Mouse (Mus musculus) adrenal gland, adult 2 months (tissue): ENCODE data around the gene Gfy. TPM values are rescaled to one million over a fixed set of nuclear protein-coding genes. Genes with fewer than 3 reads are reported as not detected.

Experiments used
- DNase-seq: peaks from one replicate; pipeline ENCODE4 v3.0.0; 2021
- long read RNA-seq: library from polyadenylated mRNA; stranded (forward); transcript quantifications from one replicate; pipeline ENCODE4 v2.0.0, GENCODE M21; 2021
- polyA plus RNA-seq: library from polyadenylated mRNA; depleted of rRNA; stranded (reverse); fragments of >200 nt; gene quantifications from 2 replicates; pipeline ENCODE4 v1.2.3, GENCODE M21; 2012; rRNA removed
- total RNA-seq, 2 experiments: library from RNA; stranded (reverse); gene quantifications; 2 replicates each; pipeline ENCODE4 v1.2.3; 2021

Gene Gfy
- not detected for total RNA-seq
- polyA plus RNA-seq: not detected in 2 replicates
- long read RNA-seq: 0 reads

DNA sequence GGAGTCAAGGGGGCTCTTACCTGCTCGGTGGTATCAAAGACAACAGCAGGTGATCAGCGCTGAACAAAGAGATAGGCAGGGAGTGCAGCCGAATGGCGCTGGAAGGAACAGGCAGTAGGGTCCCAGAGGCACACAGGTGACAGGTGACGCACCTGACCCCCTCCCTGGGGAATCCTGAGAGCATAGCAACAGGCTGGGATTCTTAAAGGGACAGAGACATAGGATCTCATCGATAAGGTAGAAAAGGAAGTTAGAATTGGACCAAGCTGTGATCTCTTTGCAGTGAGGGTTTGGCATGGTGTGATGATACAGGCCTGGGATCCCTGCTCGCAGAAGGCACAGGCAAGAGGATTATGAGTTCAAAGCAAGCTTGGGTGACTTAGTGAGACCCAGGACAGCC, at the start of gene Gfy:
Gene Gfy, minus strand, starts transcription at position 101 of the 400 bp plus-strand sequence.
- no peak for DNase-seq

DNA sequence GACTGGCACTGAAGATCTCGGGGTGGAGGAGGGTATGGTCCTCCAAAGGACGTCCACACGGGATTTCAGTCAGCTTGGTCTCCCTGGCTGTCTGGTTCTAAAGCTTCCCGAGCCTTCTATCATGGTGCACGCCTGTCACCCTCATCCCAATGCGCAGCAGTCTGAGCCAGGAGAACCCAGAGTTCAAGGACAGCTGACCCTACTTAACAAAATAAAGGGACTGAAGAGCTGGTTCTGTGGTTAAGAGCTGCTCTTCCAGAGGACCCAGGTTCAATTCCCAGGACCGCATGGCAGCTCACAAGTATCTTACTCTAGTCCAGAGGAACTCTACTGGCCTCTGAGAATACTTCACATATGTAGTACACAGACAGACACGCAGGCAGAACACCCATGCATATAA, 49.7 kb upstream of the Gfy start:
- no peak for DNase-seq

DNA sequence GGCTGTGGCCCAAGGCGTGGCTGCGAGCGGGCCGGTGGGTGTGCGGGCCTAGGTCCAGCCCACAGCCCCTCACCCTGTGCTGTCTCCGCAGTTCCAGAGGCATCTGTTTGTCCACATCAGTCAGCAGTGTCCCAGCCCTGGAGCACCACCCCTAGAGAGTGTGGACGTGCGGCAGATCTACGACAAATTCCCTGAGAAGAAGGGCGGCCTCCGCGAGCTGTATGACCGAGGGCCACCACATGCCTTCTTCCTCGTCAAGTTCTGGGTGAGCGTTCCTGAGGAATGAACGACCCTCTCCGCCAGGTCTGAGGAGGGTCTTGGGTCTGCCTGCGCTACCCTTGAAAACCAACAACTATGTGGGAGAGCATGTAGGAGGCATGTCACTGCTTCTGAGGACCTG, 49.2 kb upstream of the Gfy start:
- no peak for DNase-seq

DNA sequence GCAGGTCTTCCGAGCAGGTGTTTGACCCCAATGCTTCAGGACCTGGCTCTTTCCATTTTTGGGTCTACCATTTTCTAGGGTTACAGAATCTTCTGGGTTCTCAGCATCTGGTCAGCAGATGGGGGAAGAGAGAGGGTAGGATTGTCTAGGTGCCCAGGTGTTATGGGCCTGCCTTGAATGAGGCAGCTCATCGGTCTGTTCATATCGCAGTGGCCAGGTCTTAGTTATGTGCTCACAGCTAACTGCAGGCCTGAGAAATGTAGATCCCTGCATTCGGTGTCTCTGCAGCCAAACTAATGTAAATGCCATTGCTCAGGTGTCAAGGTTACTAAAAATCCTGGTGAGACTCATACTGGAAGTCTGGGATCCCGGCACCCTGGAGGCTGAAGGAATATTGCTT, 47.1 kb upstream of the Gfy start:
- no peak for DNase-seq

DNA sequence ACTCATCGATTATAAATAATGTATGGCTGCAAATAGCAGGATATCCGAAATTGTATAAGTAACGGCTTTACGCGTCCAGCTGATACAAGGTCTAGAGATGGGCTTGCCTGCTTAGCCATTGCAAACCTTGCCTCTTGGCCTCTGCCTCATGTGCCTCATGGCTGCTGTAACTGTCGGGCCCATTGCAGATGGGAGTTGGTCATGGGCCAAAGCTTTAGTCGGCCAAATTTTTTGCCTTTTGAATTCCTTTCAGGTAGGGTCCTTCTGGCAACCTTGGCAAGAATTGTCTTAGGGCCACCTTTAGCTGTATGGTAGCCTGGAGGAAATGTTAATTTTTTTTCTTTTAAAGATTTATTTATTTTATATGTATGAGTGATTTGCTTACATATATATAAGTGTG, 45.5 kb upstream of the Gfy start:
- no peak for DNase-seq

DNA sequence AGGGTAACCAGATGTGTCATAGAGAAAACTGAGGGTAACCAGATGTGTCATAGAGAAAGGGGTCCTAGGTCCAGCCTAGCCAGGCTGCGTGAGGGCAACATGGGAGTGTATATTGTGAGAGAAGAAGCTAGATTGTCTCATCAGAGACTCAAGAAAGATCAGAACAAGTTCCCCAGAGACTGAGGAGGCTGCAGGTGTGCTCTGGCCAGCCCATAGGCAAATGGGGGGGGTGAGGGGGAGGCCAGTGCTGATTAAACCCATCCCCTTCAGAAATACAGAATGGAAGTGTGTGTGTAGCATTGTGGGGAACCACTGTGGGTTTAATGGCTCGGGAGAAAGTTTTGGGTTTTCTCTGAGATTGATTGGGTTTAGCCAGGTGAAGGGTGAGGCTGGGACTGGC, 42.3 kb upstream of the Gfy start:
- DNase-seq: no peak

DNA sequence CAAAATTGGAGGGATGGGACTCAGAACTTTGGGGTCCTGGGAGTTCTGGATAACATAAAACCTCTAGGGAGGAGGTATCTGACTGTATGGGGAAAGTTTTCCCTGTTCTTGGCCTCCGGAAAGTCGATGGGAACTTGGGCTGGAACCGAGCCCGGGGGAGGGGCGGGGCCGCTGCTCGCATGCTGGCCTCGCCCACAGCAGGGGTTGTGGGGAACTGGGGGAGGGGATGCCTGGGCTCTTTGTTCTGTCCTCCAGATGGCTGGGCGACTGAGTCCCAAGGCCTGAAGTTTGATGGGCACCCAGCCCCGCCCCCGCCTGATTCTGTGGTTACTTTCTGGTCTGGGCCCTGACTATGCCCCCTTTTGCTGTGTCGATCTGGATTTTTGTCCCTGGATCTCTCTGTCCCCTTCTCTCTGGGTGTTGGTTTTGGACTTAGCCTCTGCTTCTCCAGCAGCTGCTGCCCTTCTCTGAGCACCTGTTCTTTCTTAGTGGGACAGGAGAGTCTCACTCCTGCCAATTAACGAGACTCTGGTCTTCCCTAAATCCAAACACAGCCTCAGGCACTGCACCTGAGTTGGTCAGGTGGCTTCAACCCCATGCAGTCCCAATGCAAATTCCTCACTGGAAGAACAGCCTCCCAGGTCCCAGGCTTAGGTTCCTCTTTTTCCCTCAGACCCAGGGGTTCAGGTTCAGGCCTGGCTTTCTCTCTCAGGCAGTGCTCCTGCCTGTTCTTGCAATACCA, 37.2 kb upstream of the Gfy start:
- peak; percentile 65 for DNase-seq

DNA sequence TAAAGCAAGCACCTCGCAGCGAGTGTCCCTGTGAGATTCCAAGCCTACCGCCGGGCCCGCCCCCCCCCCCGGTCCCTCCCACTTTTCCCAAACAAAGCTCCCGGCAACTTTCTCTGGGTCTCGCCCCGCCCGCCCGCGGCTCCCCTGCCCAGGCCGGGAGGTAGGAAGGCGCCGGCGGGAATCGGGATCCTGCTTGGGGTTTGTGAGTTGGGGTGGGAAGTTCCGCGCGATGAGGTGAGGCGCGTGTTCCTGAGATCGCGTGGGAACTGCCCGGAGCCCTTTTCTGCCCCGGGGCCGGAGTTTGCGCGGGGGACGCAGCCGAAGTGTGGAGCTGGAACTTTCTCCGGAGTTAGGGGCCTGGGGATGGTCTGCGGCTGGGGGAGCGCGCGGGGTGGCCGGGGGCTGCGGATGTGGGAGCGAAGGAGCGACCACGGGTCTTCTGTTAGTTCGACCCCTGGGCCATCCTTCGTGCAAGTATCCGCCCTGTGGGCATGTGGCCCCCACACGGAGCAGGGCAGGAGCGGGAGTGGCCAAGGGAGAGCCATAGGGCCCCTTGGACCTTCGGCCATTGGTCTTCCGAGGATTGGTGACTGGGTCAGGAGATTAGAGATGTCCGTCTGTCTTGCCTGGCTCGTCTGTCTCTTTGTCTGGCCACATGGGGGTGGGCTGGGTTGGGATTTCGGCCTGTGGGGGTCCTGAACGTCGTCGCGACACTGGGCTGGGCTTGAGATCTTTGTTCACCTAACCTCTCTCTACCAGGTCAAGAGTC, 36.5 kb upstream of the Gfy start, which contains the start of gene Tead2:
Gene Tead2, plus strand, starts transcription at position 81 of the 769 bp plus-strand sequence.
- peak; percentile 61 for DNase-seq

DNA sequence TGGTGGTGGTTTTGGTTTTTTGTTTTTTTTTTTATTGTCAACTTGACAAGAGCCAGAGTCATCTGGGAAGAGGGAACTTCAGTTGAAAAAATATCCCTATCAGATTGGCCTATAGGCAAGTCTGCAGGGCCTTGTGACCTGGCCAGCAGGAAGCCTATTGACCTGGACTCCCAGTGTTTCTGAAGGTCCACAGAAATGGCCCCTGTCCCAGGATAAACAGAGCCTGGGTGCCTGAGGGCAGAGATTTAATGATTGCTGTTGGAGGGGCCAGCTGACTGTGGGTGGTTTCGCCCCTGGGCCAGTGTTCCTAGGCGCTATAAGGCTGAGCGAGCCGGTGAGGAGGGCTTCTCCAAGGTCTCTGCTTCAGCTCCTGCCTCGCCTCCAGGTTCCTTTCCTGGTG, 34.3 kb upstream of the Gfy start:
- DNase-seq: no peak

DNA sequence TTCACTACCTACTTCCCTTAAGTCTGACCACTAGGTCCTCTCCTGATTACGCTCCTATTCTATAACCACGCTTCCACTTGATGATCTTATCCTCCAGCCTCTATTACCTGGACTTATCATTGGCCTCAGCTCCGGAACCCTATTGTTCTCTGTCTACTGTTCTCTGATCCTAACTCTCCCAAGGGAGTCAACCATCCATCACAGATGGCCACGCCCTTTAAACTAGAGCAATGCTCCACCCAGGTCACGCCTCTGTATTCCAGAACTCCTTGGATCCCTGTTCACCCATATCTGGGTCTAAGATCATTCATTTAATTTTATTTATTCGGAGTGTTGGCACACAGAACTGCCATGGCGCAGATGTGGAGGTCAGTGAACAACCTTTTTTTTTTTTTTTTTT, 33.0 kb upstream of the Gfy start:
- no peak for DNase-seq

DNA sequence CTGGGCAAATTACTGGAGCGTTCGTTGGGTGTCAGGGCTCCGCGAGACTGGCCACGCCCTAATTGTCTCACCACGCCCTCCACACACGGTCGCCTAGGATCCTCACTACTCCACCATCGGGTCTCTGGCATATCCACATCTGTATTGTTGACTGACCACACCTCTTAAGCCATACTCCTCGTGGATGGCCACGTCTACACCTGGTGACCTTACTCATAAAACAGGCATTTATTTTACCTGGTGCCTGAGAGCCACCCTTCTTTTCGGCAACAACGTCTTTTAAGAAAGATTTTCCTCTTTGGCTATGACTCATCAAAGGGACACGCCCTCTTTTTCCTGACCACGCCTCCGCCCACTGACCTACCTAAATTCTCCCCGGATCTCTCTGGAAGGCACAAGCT, 32.5 kb upstream of the Gfy start, which contains the start of gene Dkkl1:
Gene Dkkl1, minus strand, starts transcription at position 297 of the 401 bp plus-strand sequence.
- DNase-seq: no peak

DNA sequence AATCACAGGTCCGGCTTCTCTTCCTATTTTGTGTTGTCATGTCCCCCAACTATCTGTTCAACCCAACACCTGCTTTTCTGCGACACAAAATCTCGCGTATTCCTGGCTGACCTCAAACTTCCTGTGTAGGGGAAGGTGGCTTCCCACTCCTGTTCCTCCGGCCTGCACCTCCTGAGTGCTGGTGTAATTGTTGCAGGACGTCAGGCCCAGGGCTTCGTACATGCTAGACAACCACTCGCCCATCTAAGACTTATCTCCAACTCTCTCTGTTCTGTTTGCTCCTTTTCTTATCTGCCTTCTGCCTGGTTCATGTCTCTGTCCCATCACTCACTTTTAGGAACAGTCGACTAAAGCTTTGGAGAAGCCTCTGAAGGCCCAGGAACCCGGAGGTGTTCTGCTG, 31.7 kb upstream of the Gfy start:
- no peak for DNase-seq

DNA sequence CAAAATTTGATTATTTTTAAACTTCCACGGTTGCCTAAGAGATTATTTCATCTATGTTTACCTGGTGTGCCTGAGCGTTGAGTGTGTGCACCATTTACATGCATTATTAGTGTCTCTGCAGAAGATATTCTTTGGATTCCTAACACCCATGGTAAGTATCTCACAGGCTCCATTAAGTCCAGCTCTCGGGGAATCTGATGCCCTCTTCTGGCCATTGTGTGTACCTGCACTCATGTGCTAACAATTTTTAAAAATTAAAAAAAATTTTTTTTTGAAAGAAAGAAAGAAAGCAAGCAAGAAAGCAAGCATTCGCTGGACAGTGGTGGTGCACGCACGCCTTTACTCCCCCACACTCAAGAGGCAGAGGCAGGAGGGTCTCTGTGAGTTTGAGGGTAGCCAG, 28.9 kb upstream of the Gfy start:
- no peak for DNase-seq

DNA sequence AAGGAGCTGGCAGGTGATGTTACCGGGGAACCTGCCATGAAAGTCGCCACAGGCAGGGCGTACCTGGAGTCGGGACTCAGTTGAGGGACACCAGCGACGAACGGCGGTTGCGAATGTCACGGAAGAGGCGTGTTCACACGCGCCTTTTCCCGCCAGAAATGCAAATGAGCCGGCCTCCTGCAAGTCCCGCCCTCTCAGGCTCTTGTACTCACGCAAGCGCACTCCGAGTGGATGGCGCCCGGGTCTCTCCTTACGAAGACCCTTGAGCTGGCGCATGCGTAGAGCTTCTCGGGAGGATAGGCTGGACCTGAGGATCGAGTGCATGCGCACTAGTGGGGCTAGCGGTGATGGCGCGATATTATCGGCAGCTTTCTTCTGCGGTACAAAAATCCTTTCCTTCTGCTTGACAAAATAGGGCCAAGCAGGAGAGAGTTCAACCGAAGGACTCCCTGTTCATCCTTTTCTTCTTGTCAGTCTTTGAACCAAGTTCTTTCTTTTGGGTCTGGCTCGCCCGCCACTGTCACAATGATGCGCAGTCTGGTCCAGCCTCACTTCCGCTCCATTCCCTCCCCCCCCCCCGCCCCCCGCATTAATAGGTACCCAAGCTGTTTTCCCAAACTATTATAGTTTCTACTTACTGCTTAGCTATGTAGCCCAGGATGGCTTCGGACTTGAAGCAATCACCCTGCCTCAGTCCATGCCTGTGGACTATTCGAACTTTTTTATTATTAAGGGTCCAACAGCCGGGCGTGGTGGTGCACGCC, 25.2 kb upstream of the Gfy start, which contains the start of gene Ccdc155:
Gene Ccdc155, minus strand, starts transcription at position 513 of the 764 bp plus-strand sequence.
- peak; percentile 89 for DNase-seq

DNA sequence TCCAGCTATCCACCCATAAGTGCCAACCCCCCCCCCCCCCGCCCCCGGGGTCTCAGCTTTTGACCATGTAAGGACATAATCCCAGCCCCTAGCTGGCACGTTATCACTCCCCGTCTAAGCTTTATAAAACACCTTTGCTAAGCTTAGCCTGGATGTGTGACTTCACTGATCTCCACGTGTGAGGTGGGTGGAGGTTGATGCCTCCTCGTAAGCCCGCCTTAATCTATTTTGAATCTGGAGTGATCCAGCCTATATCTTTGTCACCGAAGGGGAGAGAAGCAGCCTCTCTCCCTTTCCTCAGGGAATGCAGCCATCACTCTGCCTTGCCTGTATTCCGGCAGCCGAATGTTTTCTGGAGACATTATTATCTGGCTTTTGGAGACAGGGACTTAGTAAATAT, 23.3 kb upstream of the Gfy start:
- DNase-seq: no peak

DNA sequence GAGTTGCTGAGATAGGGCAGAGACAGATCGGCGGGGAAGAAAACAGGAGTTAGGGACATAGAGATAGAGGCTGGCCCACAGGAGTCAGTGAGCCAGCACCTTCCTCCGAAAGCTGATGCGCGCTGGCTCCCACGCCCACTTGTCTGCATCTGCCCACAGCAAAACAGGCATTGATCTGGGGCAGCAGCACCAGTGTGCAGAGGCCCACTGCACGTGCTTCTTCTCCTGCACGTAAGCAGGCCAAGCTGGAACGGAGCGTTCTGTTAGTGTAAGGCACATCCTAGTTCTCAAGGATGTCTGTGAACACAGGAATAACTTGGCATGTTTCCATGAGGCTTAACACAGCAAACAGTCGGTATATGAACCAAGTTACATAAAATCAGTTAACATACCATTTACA, 19.6 kb upstream of the Gfy start:
- no peak for DNase-seq

DNA sequence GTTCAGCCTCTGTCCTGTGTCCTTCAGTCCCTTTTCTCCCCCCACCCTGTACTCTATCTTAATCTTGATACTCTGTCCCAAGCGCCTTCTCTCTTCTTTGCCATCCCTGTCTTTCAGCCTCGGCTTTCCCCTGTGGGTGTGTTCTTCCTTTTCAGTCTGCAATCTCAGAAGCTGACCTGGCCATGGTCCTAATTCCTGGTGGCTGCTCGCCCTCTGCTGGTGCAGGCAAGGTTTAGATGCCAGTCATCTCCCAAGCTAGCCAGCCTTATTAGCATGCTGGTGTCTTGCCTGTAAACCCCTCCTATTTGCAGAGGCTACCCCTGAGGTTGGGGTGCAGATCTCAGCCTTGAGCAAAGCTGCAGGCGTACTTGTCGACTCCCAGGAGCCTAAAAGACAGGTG, 19.1 kb upstream of the Gfy start:
- peak; percentile 83 for DNase-seq

DNA sequence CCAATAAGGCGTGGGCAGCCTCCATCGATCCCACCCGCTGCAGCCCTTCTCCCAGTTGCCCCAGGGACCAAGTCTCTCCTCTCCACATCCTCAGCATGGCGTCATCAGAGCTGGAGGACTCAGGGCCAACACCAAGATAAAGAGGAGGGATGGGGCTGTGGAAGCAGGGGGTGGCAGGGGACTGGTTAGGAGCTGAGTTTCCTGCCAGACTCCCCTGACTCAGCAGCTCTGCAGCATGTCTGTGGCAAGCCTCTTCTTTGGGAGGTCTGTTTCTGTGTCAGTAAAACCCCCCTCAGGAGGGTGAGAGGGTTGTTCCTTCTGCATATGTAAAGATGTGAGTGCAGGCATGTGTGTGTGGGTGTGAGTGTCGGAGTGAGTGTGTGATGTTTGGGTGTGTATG, 17.6 kb upstream of the Gfy start:
- no peak for DNase-seq

DNA sequence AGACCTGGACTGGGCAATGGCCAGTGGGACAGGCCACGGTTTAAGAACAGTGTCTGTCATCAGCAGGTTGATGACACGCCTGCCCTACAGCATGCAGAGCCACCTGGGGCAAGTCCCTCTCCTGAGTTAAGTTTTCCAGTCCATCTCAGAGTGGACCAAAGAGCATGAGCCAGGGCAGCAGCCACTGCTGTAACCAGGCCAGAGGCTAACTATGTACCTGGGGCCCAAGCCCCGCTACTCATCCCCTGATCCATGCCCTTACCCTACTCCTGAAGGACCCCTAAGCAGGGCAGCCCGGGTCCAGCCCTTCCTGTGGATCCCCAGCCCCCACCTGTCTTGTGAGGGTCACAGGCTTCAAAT, 16.8 kb upstream of the Gfy start:
- no peak for DNase-seq

DNA sequence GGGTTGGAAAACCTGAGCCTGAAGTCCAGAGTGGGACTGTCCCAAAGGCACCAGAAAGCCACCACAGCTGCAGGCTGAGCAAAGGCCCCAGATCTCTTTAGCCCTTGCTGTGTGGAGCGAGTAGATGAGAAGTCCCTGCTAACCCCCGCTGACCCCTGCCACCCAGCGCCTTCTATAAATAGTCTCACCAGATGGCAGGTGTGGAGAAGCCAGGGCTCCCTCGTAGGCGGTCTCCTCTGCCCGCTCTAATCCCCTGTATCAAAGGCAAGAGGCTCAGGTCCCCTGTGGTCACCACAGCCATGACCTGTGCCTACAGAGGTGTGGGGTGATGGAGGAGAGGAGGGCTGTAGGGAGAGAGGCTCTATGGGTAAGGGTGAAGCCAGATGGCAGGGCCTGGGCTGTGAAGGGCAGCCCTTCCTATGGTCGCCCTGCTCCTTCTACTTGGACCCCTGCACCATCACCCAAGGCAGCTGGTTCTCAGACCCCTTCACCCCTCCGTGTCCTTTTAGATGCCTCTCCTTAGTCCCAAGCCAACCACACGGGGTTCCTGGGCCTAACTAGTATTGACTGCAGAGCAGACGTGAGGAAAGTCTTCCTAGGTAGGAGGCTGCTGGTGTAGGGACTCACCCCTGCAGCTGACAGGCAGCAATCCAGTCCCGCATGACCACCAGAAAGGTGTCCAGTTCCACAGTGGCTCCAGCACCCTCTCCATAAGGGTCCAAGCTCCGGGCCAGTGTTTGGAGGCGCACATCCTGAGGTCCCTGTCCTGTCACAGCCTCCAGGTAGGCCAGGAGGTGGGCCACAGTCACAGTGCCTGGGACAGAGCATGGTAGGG, 16.2 kb upstream of the Gfy start:
- DNase-seq: no peak

DNA sequence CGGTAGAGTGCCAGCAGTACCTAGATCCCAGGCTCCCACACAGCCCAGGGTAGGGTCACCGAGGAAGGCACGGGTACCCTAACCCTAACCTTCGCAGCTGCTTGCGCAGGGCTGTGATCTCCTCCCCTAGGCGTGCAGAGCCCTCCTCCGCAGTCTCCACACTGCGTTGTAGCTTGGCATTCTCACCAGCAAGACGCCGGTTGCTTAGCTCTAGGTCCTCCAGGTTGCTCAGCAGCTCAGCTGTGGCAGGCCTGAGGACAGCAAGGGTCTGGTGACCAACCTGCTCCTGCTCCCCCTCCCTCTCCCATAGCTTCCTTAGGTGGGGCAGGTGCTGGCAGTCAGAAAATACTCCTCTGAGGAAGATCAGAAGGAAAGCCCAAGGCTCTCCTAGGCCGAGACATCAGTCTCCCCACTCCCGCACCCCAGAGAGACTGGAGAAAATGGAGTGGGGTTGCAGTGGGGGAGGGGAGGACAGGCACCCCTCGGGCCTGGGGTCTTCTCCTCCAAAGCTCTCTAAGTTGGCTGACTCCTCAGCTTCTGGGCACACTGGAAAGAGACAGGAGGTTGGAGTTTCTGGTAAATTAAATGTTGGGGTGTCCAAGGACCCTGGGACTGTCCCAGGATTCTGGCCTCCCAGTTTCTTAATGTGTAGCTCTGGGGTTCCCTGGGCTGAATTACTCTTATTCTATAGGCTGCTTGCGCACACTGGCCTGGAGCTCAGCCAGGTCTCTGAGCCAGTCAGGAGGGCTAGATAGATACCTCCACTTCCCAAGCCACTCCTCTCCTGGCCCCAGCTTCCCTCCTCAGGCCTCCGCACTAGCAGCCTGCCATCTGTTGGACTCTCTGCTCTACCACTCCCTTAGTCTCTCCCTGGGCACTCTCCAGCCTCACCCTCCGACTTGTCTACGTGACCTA, 14.8 kb upstream of the Gfy start:
- no peak for DNase-seq
